Mouse (Mus musculus) liver, embryonic 16.5 days (tissue): ENCODE data around the gene Gm28053. TPM values are rescaled to one million over a fixed set of nuclear protein-coding genes. Genes with fewer than 3 reads are reported as not detected.
A peak's percentile ranks its signal among the peaks of the same experiment; 100 is the strongest.

Experiments used
- ATAC-seq: fragments of 200-750 bp; cut with Nextera tagmentation; 2 replicates; pipeline ENCODE4 v1.8.0; 2017; ENCODE audit warnings: low read depth, mild to moderate bottlenecking, moderate number of reproducible peaks, moderate library complexity
- H3K27ac ChIP-seq: fragments of 300-500 bp; sonication (generic); 2 replicates; pipeline ENCODE4 v1.5.1; 2014; ENCODE audit warnings: mild to moderate bottlenecking, low read length
- H3K27me3 ChIP-seq: fragments of 300-500 bp; sonication (generic); 2 replicates; pipeline ENCODE4 v1.6.1; 2014; ENCODE audit warnings: low read depth, low read length, mixed read lengths; ENCODE audit not compliant: control insufficient read depth, insufficient read depth
- H3K36me3 ChIP-seq: fragments of 300-500 bp; sonication (generic); 2 replicates; pipeline ENCODE4 v1.6.1; 2014; ENCODE audit warnings: mild to moderate bottlenecking; ENCODE audit not compliant: control insufficient read depth, insufficient read depth
- H3K4me1 ChIP-seq: fragments of 300-500 bp; sonication (generic); 2 replicates; pipeline ENCODE4 v1.6.1; 2014; ENCODE audit warnings: low read depth, low read length, mixed read lengths; ENCODE audit not compliant: control insufficient read depth
- H3K4me2 ChIP-seq: fragments of 300-500 bp; sonication (generic); 2 replicates; pipeline ENCODE4 v1.6.1; 2014; ENCODE audit warnings: low read depth, low read length, mixed read lengths
- H3K4me3 ChIP-seq: fragments of 300-500 bp; sonication (generic); 2 replicates; pipeline ENCODE4 v1.5.1; 2014; ENCODE audit warnings: low read depth, mild to moderate bottlenecking, low read length
- H3K9ac ChIP-seq: fragments of 300-500 bp; sonication (generic); 2 replicates; pipeline ENCODE4 v1.6.1; 2014; ENCODE audit warnings: low read depth, low read length
- H3K9me3 ChIP-seq: fragments of 300-500 bp; sonication (generic); replicated peaks from 2 replicates; pipeline ENCODE4 v1.6.1; 2016; ENCODE audit warnings: low read length; ENCODE audit not compliant: control insufficient read depth
- WGBS: fragments of 180-500 bp; shearing (Covaris S2); extraction: QIAGEN DNeasy Blood & Tissue Kit; methylation state at CpG from one replicate; pipeline ENCODE4 v1.1.7; 2014; ENCODE audit not compliant: insufficient replicate concordance; 5-methylcytosine and 5-hydroxymethylcytosine counted together
- polyA plus RNA-seq: library from polyadenylated mRNA; unstranded; fragments of >200 nt; fragmentation: Nextera tagmentation; extraction: Ambion mirVana; gene quantifications from 2 replicates; pipeline ENCODE4 v1.2.1, GENCODE M21; 2015

Gm28053 gene
- polyA plus RNA-seq, 1 experiment from 2014 or later, result not detected

DNA sequence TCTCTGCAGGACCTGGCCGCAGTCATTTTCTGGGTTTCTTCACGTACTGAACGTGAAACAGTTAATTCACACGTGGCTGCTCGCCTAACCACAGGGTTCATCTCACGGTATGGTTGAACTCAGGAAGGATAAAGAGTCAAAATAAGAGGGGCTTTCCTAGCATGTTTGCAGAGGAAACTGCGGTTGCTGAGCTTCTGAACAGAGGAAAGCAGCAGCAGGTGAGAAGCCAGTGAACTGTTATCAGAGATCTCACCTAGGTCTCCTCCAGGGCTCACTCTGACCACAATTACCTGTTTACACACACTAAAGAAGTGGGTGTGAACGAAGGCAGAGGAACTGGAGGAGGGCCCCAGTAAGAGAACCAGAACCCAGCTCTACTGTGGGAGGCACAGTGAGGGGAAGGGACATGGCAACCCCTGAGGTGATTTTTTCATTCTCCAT, 14.5 kb downstream of the Gm28053 start:
- WGBS, result 13% methylated on average over 8 of the region's 8 CpGs
- Histone ChIP-seq H3K27me3 (no peaks in the 10 kb centered on the region), H3K9me3 (no peaks in the 10 kb centered on the region), H3K4me3 (no peak overlapping the region), H3K4me2 (no peak overlapping the region), H3K27ac (no peak overlapping the region), H3K4me1 (no peaks in the 10 kb centered on the region), H3K9ac (no peak overlapping the region), H3K36me3 (no peaks in the 10 kb centered on the region)
- ATAC-seq, result no peak

DNA sequence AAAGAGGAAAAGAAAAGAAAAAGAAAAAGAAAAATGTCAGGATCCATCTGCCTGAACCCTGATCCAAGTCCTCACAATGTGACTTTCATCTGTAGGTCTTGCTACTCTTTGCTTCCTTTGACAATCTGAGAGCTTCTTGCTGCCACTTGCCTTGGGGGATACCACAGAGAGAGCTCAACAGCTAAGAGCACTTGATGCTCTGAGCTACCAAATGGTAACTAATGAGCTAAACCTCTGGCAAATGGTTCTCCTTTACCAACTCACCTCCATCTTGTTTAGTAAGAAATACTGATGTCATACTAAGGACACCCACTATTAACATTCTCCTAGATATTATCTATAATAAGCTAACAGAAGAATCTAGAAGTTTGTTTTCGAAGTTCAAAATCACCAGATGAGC, 15.3 kb downstream of the Gm28053 start:
- H3K9ac ChIP-seq, result no peak overlapping the region
- 63% methylated on average over 1 of the region's 1 CpGs for WGBS
- no peaks in the 10 kb centered on the region for H3K36me3 ChIP-seq
- no peaks in the 10 kb centered on the region for H3K9me3 ChIP-seq
- ATAC-seq, result no peak
- no peaks in the 10 kb centered on the region for H3K4me1 ChIP-seq
- H3K27ac ChIP-seq, result no peak overlapping the region
- no peak overlapping the region for H3K4me3 ChIP-seq
- no peak overlapping the region for H3K4me2 ChIP-seq
- H3K27me3 ChIP-seq, result no peaks in the 10 kb centered on the region

DNA sequence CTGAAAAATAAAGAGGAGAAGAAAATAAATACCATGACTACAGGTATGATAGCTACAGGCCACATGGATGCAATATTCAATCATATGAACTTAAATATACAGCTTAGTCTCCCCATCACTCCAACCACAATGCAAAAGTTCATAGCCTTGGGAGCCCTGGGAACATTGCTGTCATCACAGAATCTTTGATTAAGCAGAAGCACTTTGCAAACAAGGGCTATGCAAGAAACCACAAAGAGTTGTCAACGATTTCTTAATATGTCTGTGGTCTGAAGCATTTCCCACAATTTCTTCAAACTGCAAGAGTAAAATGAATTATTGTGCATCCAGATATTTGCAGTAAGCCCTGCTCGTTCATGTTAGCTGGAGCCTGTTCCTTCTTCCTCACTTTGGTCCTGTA, 18.6 kb downstream of the Gm28053 start:
- Histone ChIP-seq H3K9me3 (no peaks in the 10 kb centered on the region), H3K36me3 (no peaks in the 10 kb centered on the region), H3K4me3 (no peak overlapping the region), H3K4me1 (peaks cover 4% of the 10 kb centered on the region), H3K4me2 (no peak overlapping the region), H3K27ac (no peak overlapping the region), H3K9ac (no peak overlapping the region), H3K27me3 (no peaks in the 10 kb centered on the region)
- no peak for ATAC-seq
- 24% methylated on average over 2 of the region's 2 CpGs for WGBS

DNA sequence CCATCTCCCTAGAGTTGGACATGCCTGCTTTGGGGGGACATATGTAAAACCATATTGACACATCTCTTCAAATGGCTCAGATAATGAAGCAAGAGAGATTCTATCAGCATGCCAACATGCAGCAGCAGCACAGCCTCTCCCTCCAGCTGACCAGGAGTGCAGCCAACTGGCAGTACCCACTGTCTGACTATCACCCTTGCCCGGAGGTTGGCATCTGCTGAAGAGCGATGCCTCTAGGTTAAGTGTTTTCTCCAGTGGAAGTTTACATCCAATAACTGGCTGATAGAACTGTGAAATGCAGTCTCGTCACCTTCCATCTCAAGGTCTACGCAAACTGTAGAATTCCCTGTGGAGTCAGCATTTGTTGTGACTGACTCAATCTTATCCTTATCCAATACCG, 19.3 kb downstream of the Gm28053 start:
- H3K9me3 ChIP-seq, result no peaks in the 10 kb centered on the region
- no peak overlapping the region for H3K27ac ChIP-seq
- H3K4me1 ChIP-seq, result peaks cover 7% of the 10 kb centered on the region
- H3K4me2 ChIP-seq, result no peak overlapping the region
- no peak overlapping the region for H3K4me3 ChIP-seq
- no peaks in the 10 kb centered on the region for H3K27me3 ChIP-seq
- H3K9ac ChIP-seq, result no peak overlapping the region
- ATAC-seq, result no peak
- no peaks in the 10 kb centered on the region for H3K36me3 ChIP-seq
- 76% methylated on average over 5 of the region's 5 CpGs for WGBS

DNA sequence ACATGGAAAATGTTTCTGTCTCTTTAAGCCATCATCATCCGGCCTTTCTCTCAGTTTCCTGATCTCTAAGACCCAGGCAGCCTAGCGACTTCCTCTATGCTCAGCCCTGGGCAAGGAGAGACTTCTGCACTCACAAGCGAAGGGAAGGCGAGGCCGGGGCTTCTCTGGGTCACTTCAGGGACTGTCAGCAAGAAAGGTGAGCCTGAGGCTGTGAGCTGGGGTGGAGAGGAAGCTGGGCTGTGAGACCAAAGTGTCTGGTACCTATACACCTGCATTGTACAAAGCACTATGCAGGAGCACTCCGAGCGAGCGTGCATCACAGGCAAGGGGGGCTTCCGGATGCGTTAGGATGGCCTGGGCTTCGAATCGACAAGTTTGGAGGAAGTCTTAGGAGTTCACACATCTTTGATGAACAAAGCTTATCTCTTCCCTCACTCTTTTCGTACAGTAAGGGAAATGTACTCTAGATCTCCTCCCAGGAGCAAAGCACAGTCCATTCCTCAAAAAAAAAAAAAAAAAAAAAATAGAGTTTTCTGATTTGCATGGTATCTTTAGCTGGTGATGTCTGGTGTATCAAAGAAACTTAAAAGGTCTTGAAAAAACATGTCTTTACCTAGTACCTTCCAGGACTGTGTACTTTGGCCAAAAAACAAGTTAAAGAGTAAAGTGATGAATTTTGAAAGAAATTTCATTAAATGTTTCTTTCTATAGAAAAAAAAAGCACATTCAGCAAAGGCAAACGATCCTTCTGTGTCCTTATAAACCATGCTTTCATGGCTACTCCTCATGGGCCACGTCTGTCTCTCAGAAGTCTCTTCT, 20.8 kb downstream of the Gm28053 start, which contains the start of gene Gimap1:
Gene Gimap1 (plus strand): TSS at position 94 of the 819 bp plus-strand sequence.
- no peak for ATAC-seq
- 0 out of 2 replicates have a peak within 1 kb of the TSS, but pooled peaks have one; percentile 9 for H3K4me2 ChIP-seq
- H3K9ac ChIP-seq, result no peak within 1 kb of the TSS; the same call in 1 of the 2 replicates
- H3K4me1 ChIP-seq, result peaks cover 7% of the 10 kb centered on the region
- H3K9me3 ChIP-seq, result no peaks in the 10 kb centered on the region
- H3K27me3 ChIP-seq, result no peaks in the 10 kb centered on the region
- H3K4me3 ChIP-seq, result peak within 1 kb of the TSS; percentile 37
- H3K27ac ChIP-seq, result no peak within 1 kb of the TSS
- no peaks in the 10 kb centered on the region for H3K36me3 ChIP-seq
- 18% methylated on average over 15 of the region's 15 CpGs for WGBS

DNA sequence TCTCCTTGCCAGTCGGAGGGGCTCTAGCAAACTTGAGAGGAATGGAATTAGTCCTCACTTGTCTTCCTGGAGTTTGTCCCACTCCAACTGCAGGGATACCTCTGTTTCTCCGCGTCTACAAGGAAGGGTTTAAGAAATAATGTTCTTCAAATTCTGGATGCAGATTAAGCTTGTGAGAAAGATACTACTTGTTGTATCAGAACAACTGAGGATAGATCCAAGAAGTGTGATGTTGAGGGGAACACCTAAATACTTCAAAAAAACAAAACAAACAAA, 21.3 kb downstream of the Gm28053 start:
- WGBS, result 41% methylated on average over 3 of the region's 3 CpGs
- H3K4me1 ChIP-seq, result peaks cover 7% of the 10 kb centered on the region
- ATAC-seq, result no peak
- no peaks in the 10 kb centered on the region for H3K36me3 ChIP-seq
- no peak overlapping the region for H3K4me2 ChIP-seq
- H3K9ac ChIP-seq, result no peak overlapping the region; the same call in 1 of the 2 replicates
- no peak overlapping the region for H3K27ac ChIP-seq
- H3K9me3 ChIP-seq, result no peaks in the 10 kb centered on the region
- H3K4me3 ChIP-seq, result no peak overlapping the region
- H3K27me3 ChIP-seq, result no peaks in the 10 kb centered on the region

DNA sequence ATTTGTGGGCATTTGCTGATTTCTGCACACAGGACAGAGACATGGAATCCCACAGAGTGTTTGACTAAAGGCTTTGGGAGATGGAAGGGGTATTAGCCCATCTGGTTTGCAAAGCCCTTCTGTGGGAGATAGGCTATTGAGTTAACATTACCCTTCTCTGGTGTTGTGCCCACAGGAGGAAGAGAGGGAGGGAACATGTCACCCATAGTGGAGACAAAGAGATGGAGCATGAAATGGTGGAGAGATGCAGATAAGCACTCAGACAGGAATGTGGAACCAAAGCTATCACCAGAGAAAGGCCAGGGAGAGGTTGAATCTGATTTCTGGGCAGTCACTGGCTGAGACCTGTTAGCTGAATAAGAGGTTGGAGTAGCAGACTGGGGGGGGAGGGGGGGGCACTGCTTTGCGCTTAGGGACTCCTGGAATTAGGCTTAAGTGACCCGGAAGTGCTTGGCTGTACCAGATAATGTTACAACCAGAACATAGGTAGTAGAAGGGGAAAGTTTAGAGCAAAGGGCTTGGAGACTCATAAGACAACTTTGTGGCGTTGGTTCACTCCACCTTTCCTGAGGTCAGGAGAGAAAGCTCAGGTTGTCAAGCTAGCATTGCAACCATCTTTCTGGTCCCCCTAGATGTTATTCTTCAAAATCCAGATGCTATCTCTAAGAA, 22.2 kb downstream of the Gm28053 start:
- H3K27me3 ChIP-seq, result no peaks in the 10 kb centered on the region
- peak overlapping the region; percentile 40; the same call in 1 of the 2 replicates for H3K27ac ChIP-seq
- H3K36me3 ChIP-seq, result no peaks in the 10 kb centered on the region
- H3K4me1 ChIP-seq, result peaks cover 7% of the 10 kb centered on the region
- no peak overlapping the region for H3K4me2 ChIP-seq
- no peak for ATAC-seq
- WGBS, result 29% methylated on average over 3 of the region's 3 CpGs
- no peak overlapping the region for H3K4me3 ChIP-seq
- no peaks in the 10 kb centered on the region for H3K9me3 ChIP-seq
- no peak overlapping the region for H3K9ac ChIP-seq

DNA sequence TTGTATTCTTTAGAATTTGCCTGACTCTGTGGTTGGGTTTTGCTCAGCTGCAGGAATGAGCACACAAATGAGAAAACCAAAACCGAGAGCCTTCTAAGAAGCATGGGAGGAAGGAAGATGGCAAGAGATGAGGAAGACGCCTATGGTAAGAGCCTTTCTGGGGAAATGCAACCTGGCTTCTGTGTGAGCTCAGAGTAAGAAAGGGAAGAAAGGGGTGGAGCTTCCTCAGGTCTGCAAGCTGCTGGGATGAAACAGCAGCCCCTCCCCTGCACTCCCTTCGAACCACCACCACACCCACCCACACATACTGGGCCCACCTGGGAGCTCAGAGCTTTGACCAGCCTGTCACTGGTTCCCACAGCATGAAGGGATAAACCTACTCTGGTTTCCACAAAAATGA, 22.9 kb downstream of the Gm28053 start:
- WGBS, result 14% methylated on average over 3 of the region's 3 CpGs
- peaks cover 7% of the 10 kb centered on the region for H3K4me1 ChIP-seq
- no peak overlapping the region for H3K4me3 ChIP-seq
- H3K36me3 ChIP-seq, result no peaks in the 10 kb centered on the region
- H3K27ac ChIP-seq, result peak overlapping the region; percentile 40
- H3K4me2 ChIP-seq, result peak overlapping the region; percentile 46; the same call in 1 of the 2 replicates
- no peak overlapping the region for H3K9ac ChIP-seq
- no peaks in the 10 kb centered on the region for H3K27me3 ChIP-seq
- no peaks in the 10 kb centered on the region for H3K9me3 ChIP-seq
- 0 out of 2 replicates have a peak, but pooled peaks have one; percentile 1 for ATAC-seq

DNA sequence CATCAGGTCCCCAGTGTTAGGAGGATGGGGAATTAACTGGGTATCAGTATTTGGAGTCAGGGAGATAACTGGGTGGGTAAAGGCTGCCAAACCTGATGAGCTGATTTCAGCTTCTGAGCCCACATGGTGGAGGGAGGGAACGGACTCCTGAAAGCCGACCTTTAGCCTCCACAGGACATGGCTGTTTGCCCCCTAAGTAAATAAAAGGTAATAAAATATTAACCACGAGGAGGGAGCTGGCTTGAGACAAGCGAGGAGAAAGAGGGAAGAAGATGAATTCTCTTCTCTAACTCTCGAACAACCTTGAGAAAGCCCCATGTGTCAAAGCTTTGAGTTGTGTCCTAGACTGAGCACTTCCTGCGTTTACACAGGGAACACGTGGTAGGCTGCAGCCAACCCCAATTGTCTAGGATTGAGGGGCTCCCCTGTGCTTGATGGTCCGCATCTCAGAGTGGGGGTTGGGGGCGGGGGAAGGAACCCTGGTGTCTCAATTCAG, 23.4 kb downstream of the Gm28053 start:
- Histone ChIP-seq H3K4me3 (0 out of 2 replicates have a peak overlapping the region, but pooled peaks have one; percentile 3), H3K27me3 (no peaks in the 10 kb centered on the region), H3K9ac (no peak overlapping the region), H3K9me3 (no peaks in the 10 kb centered on the region), H3K4me1 (peaks cover 7% of the 10 kb centered on the region), H3K4me2 (peak overlapping the region; percentile 46), H3K36me3 (no peaks in the 10 kb centered on the region), H3K27ac (peak overlapping the region; percentile 79)
- 31% methylated on average over 9 of the region's 9 CpGs for WGBS
- peak; percentile 49 for ATAC-seq
